Mouse (Mus musculus) hindbrain, embryonic 16.5 days (tissue): ENCODE data around the gene Psmc6. TPM values are rescaled to one million over a fixed set of nuclear protein-coding genes. Genes with fewer than 3 reads are reported as not detected.

Experiments used
- ATAC-seq: fragments of 200-750 bp; cut with Nextera tagmentation; 2 replicates; pipeline ENCODE4 v1.8.0; 2017; ENCODE audit warnings: moderate TSS enrichment, moderate library complexity
- H3K27ac ChIP-seq: fragments of 300-500 bp; sonication (generic); 2 replicates; pipeline ENCODE4 v1.5.1; 2014; ENCODE audit warnings: low read depth, mild to moderate bottlenecking, control low read depth, low read length, moderate library complexity
- H3K27me3 ChIP-seq: fragments of 300-500 bp; sonication (generic); replicated peaks from 2 replicates; pipeline ENCODE4 v1.6.1; 2014; ENCODE audit warnings: low read length; ENCODE audit not compliant: control insufficient read depth, insufficient read depth
- H3K36me3 ChIP-seq: fragments of 300-500 bp; sonication (generic); 2 replicates; pipeline ENCODE4 v1.6.1; 2014; ENCODE audit warnings: mild to moderate bottlenecking, low read length, moderate library complexity, mixed read lengths; ENCODE audit not compliant: control insufficient read depth, insufficient read depth
- H3K4me1 ChIP-seq: fragments of 300-500 bp; sonication (generic); 2 replicates; pipeline ENCODE4 v1.6.1; 2014; ENCODE audit warnings: low read depth, low read length; ENCODE audit not compliant: control insufficient read depth, insufficient read depth
- H3K4me2 ChIP-seq: fragments of 300-500 bp; sonication (generic); 2 replicates; pipeline ENCODE4 v1.6.1; 2014; ENCODE audit warnings: mild to moderate bottlenecking, low read length, control low read depth, moderate library complexity
- H3K4me3 ChIP-seq: fragments of 300-500 bp; sonication (generic); 2 replicates; pipeline ENCODE4 v1.5.1; 2014; ENCODE audit warnings: mild to moderate bottlenecking, low read length, control low read depth, moderate library complexity
- H3K9ac ChIP-seq: fragments of 300-500 bp; sonication (generic); 2 replicates; pipeline ENCODE4 v1.6.1; 2014; ENCODE audit warnings: low read depth, mild to moderate bottlenecking, control low read depth, low read length, moderate library complexity
- H3K9me3 ChIP-seq: fragments of 300-500 bp; sonication (generic); 2 replicates; pipeline ENCODE4 v1.6.1; 2014; ENCODE audit warnings: mild to moderate bottlenecking, low read length, moderate library complexity; ENCODE audit not compliant: control insufficient read depth
- WGBS: fragments of 180-500 bp; shearing (Covaris S2); extraction: QIAGEN DNeasy Blood & Tissue Kit; methylation state at CpG from one replicate; pipeline ENCODE4 v1.1.7; 2014; 5-methylcytosine and 5-hydroxymethylcytosine counted together
- polyA plus RNA-seq: library from polyadenylated mRNA; unstranded; fragments of >200 nt; fragmentation: Nextera tagmentation; extraction: Ambion mirVana; gene quantifications from 2 replicates; pipeline ENCODE4 v1.2.1, GENCODE M21; 2015

The Psmc6 gene
- polyA plus RNA-seq: 143 and 148 TPM in 2 replicates

GRCm38 (mm10) chr14:45329589-45330181 is at the start of gene Psmc6:
TSS of gene Psmc6 (plus strand) at chr14:45329788.
- Histone ChIP-seq H3K36me3 (peaks cover 7% of the 10 kb centered on the region; the same call in 1 of the 2 replicates), H3K4me2 (peak within 1 kb of the TSS; percentile 73), H3K4me3 (peak within 1 kb of the TSS; percentile 96), H3K27ac (peak within 1 kb of the TSS; percentile 92), H3K4me1 (peaks cover 9% of the 10 kb centered on the region; the same call in 1 of the 2 replicates), H3K27me3 (no peaks in the 10 kb centered on the region), H3K9me3 (no peaks in the 10 kb centered on the region), H3K9ac (peak within 1 kb of the TSS; percentile 96)
- under 1% methylated on average over 44 of the region's 44 CpGs for WGBS
- peak; percentile 97 for ATAC-seq

- Histone ChIP-seq H3K27me3 (no peaks in the 10 kb centered on the region), H3K4me1 (no peaks in the 10 kb centered on the region), H3K9ac (no peak overlapping the region)
These were observed 47.5 kb upstream of the Psmc6 start for GRCm38 (mm10) chr14:45282066-45282465.

GRCm38 (mm10) chr14:45291608-45292007 is 38.0 kb upstream of the Psmc6 start:
- H3K9me3 ChIP-seq: no peaks in the 10 kb centered on the region
- WGBS: 81% methylated on average over 4 of the region's 4 CpGs
- H3K4me2 ChIP-seq: no peak overlapping the region
- no peak overlapping the region for H3K27ac ChIP-seq
- ATAC-seq: no peak
- H3K9ac ChIP-seq: no peak overlapping the region
- no peaks in the 10 kb centered on the region for H3K27me3 ChIP-seq
- no peaks in the 10 kb centered on the region for H3K4me1 ChIP-seq
- peaks cover 5% of the 10 kb centered on the region; the same call in 1 of the 2 replicates for H3K36me3 ChIP-seq
- no peak overlapping the region for H3K4me3 ChIP-seq

More at GRCm38 (mm10) chr14:45282066-45282465, 47.5 kb upstream of the Psmc6 start:
- peaks cover 8% of the 10 kb centered on the region for H3K36me3 ChIP-seq
- no peak overlapping the region for H3K4me3 ChIP-seq
- H3K9me3 ChIP-seq: no peaks in the 10 kb centered on the region
- 93% methylated on average over 3 of the region's 3 CpGs for WGBS
- no peak overlapping the region for H3K4me2 ChIP-seq
- H3K27ac ChIP-seq: no peak overlapping the region
- no peak for ATAC-seq

- Histone ChIP-seq H3K9ac (no peak overlapping the region), H3K4me2 (no peak overlapping the region), H3K4me1 (no peaks in the 10 kb centered on the region), H3K27me3 (no peaks in the 10 kb centered on the region), H3K36me3 (peaks cover 30% of the 10 kb centered on the region), H3K9me3 (no peaks in the 10 kb centered on the region), H3K27ac (no peak overlapping the region), H3K4me3 (no peak overlapping the region)
- 35% methylated on average over 4 of the region's 4 CpGs for WGBS
- no peak for ATAC-seq
These were observed 25.6 kb upstream of the Psmc6 start for GRCm38 (mm10) chr14:45303939-45304338.

GRCm38 (mm10) chr14:45304389-45304788 is 25.2 kb upstream of the Psmc6 start:
- no peak overlapping the region for H3K4me3 ChIP-seq
- no peaks in the 10 kb centered on the region for H3K4me1 ChIP-seq
- no peak overlapping the region for H3K27ac ChIP-seq
- H3K9ac ChIP-seq: no peak overlapping the region
- peaks cover 26% of the 10 kb centered on the region for H3K36me3 ChIP-seq
- 55% methylated on average over 4 of the region's 4 CpGs for WGBS
- no peak overlapping the region for H3K4me2 ChIP-seq
- no peaks in the 10 kb centered on the region for H3K9me3 ChIP-seq
- no peak for ATAC-seq
- no peaks in the 10 kb centered on the region for H3K27me3 ChIP-seq

- 94% methylated on average over 5 of the region's 5 CpGs for WGBS
- Histone ChIP-seq H3K36me3 (peaks cover 18% of the 10 kb centered on the region), H3K4me1 (no peaks in the 10 kb centered on the region), H3K9ac (no peak overlapping the region), H3K4me3 (no peak overlapping the region), H3K27me3 (no peaks in the 10 kb centered on the region), H3K27ac (no peak overlapping the region), H3K9me3 (no peaks in the 10 kb centered on the region), H3K4me2 (no peak overlapping the region)
- no peak for ATAC-seq
These were observed 23.7 kb upstream of the Psmc6 start for GRCm38 (mm10) chr14:45305852-45306251.

GRCm38 (mm10) chr14:45307630-45308328 is 21.8 kb upstream of the Psmc6 start:
- Histone ChIP-seq H3K27me3 (no peaks in the 10 kb centered on the region), H3K36me3 (peaks cover 7% of the 10 kb centered on the region; the same call in 1 of the 2 replicates), H3K27ac (no peak overlapping the region), H3K4me2 (no peak overlapping the region), H3K4me3 (no peak overlapping the region), H3K9me3 (no peaks in the 10 kb centered on the region), H3K4me1 (no peaks in the 10 kb centered on the region), H3K9ac (no peak overlapping the region)
- ATAC-seq: no peak
- 94% methylated on average over 8 of the region's 8 CpGs for WGBS

- no peaks in the 10 kb centered on the region for H3K27me3 ChIP-seq
- no peaks in the 10 kb centered on the region for H3K4me1 ChIP-seq
- no peak overlapping the region for H3K27ac ChIP-seq
- no peak overlapping the region for H3K4me2 ChIP-seq
- H3K9ac ChIP-seq: no peak overlapping the region
- no peaks in the 10 kb centered on the region for H3K9me3 ChIP-seq
- WGBS: 87% methylated on average over 13 of the region's 13 CpGs
- no peak overlapping the region for H3K4me3 ChIP-seq
- peaks cover 5% of the 10 kb centered on the region; the same call in 1 of the 2 replicates for H3K36me3 ChIP-seq
- ATAC-seq: no peak
These were observed 19.9 kb upstream of the Psmc6 start for GRCm38 (mm10) chr14:45309646-45310045.

- H3K36me3 ChIP-seq: 0 out of 2 replicates have a peak, but pooled peaks cover 3% of the 10 kb centered on the region
- no peak for ATAC-seq
- H3K4me2 ChIP-seq: no peak overlapping the region
- H3K9me3 ChIP-seq: no peaks in the 10 kb centered on the region
- H3K9ac ChIP-seq: no peak overlapping the region
- H3K27me3 ChIP-seq: no peaks in the 10 kb centered on the region
- 92% methylated on average over 14 of the region's 14 CpGs for WGBS
- H3K4me3 ChIP-seq: no peak overlapping the region
- H3K27ac ChIP-seq: no peak overlapping the region
- H3K4me1 ChIP-seq: no peaks in the 10 kb centered on the region
These were observed 19.5 kb upstream of the Psmc6 start for GRCm38 (mm10) chr14:45310101-45310500.
